9 mouse cellular contexts compared by ENCODE assay signal in genomic region chr8:122847829-122848561, GRCm38 (mm10). TPM values are rescaled to one million over a fixed set of nuclear protein-coding genes. Genes with fewer than 3 reads are reported as not detected.
DNase-seq lines count a peak whose midpoint lies in the region; ATAC-seq lines count a peak whose summit lies in the region.
"Had no signal": no experiment of that assay in that cellular context is flagged by ENCODE, and none has a peak within 500 bp of the region (broad histone marks: within the 10 kb centered on the region; RNA-seq: fewer than 3 reads in every experiment).

Gene Cdh15, plus strand, starts transcription at chr8:122847966.

- H3K9ac ChIP-seq in heart, embryonic 11.5 days (ENCODE audit: low read depth, low read length), result no peak within 1 kb of the TSS
- H3K9ac ChIP-seq in limb, embryonic 15.5 days, result no peak within 1 kb of the TSS
- H3K9ac ChIP-seq in midbrain, embryonic 15.5 days, result no peak within 1 kb of the TSS

- no peak for DNase-seq in heart, adult 8-10 months (ENCODE audit: low spot score)
- DNase-seq in NIH3T3 (ENCODE audit: low read depth), result peak; percentile 29
- peak; percentile 86 for DNase-seq in embryonic facial prominence, embryonic 10.5 days (ENCODE audit: low spot score)
- peak; percentile 27 to 57 for DNase-seq in heart, postnatal 14 days
- DNase-seq in urinary bladder, postnatal 25 days (ENCODE audit: low spot score), result no peak

- intact Hi-C loops in heart, postnatal 14 days (cut with DNase I), result no loop called here

- WGBS in heart, embryonic 11.5 days (ENCODE audit: insufficient replicate concordance), result 10% methylated on average over 17 of the region's 18 CpGs
- 14% methylated on average over 18 of the region's 18 CpGs for WGBS in embryonic facial prominence, embryonic 10.5 days
- WGBS in limb, embryonic 15.5 days, result 14% methylated on average over 17 of the region's 18 CpGs
- 17% methylated on average over 18 of the region's 18 CpGs for WGBS in midbrain, embryonic 15.5 days

- no peak within 1 kb of the TSS for H3K4me3 ChIP-seq in heart, embryonic 11.5 days (ENCODE audit: low read depth, low read length)
- peak within 1 kb of the TSS; percentile 44 for H3K4me3 ChIP-seq in embryonic facial prominence, embryonic 10.5 days
- H3K4me3 ChIP-seq in limb, embryonic 15.5 days, result peak within 1 kb of the TSS; percentile 31
- no peak within 1 kb of the TSS for H3K4me3 ChIP-seq in midbrain, embryonic 15.5 days
- H3K4me3 ChIP-seq: megakaryocyte, embryonic 14.5 days had no signal

- H3K4me1 ChIP-seq in heart, embryonic 11.5 days (ENCODE audit: control insufficient read depth, insufficient read depth, low read length), result no peaks in the 10 kb centered on the region
- H3K4me1 ChIP-seq in embryonic facial prominence, embryonic 10.5 days, result peaks cover 40% of the 10 kb centered on the region
- H3K4me1 ChIP-seq in limb, embryonic 15.5 days, result peaks cover 28% of the 10 kb centered on the region; the same call in 1 of the 2 replicates
- 0 out of 2 replicates have a peak, but pooled peaks cover 4% of the 10 kb centered on the region for H3K4me1 ChIP-seq in midbrain, embryonic 15.5 days

- peak; percentile 79 for ATAC-seq in heart, embryonic 11.5 days (replicated peaks; ENCODE audit: insufficient number of reproducible peaks, low FRiP score, low TSS enrichment)
- peak; percentile 71 for ATAC-seq in limb, embryonic 15.5 days (ENCODE audit: insufficient number of reproducible peaks, low FRiP score, low TSS enrichment, low read depth)
- ATAC-seq in midbrain, embryonic 15.5 days (replicated peaks), result peak; percentile 84

- no peaks in the 10 kb centered on the region for H3K36me3 ChIP-seq in heart, embryonic 11.5 days (ENCODE audit: control insufficient read depth, insufficient read depth, low read length)
- H3K36me3 ChIP-seq in embryonic facial prominence, embryonic 10.5 days (replicated peaks), result no peaks in the 10 kb centered on the region
- H3K36me3 ChIP-seq in limb, embryonic 15.5 days, result no peaks in the 10 kb centered on the region
- no peaks in the 10 kb centered on the region for H3K36me3 ChIP-seq in midbrain, embryonic 15.5 days (replicated peaks)

- H3K27me3 ChIP-seq in heart, embryonic 11.5 days (ENCODE audit: control insufficient read depth, insufficient read depth, low read length), result peaks cover 19% of the 10 kb centered on the region
- H3K27me3 ChIP-seq in embryonic facial prominence, embryonic 10.5 days (replicated peaks; ENCODE audit: low read depth, poor library complexity, severe bottlenecking), result peaks cover 39% of the 10 kb centered on the region
- H3K27me3 ChIP-seq in limb, embryonic 15.5 days, result 0 out of 2 replicates have a peak, but pooled peaks cover 8% of the 10 kb centered on the region
- H3K27me3 ChIP-seq in midbrain, embryonic 15.5 days (replicated peaks), result no peaks in the 10 kb centered on the region

- H3K4me2 ChIP-seq in heart, embryonic 11.5 days, result peak within 1 kb of the TSS; percentile 33
- H3K4me2 ChIP-seq in limb, embryonic 15.5 days, result peak within 1 kb of the TSS; percentile 27; the same call in 1 of the 2 replicates
- H3K4me2 ChIP-seq in midbrain, embryonic 15.5 days, result peak within 1 kb of the TSS; percentile 26

- H3K27ac ChIP-seq in heart, embryonic 11.5 days (ENCODE audit: low read depth, low read length), result no peak within 1 kb of the TSS
- H3K27ac ChIP-seq in embryonic facial prominence, embryonic 10.5 days (replicated peaks), result peak within 1 kb of the TSS; percentile 51; the same call in 1 of the 2 replicates
- peak within 1 kb of the TSS; percentile 61 for H3K27ac ChIP-seq in limb, embryonic 15.5 days
- no peak within 1 kb of the TSS for H3K27ac ChIP-seq in midbrain, embryonic 15.5 days

- no peaks in the 10 kb centered on the region for H3K9me3 ChIP-seq in heart, embryonic 11.5 days (replicated peaks; ENCODE audit: control insufficient read depth, low read length)
- no peaks in the 10 kb centered on the region for H3K9me3 ChIP-seq in embryonic facial prominence, embryonic 10.5 days
- H3K9me3 ChIP-seq in limb, embryonic 15.5 days, result no peaks in the 10 kb centered on the region
- no peaks in the 10 kb centered on the region for H3K9me3 ChIP-seq in midbrain, embryonic 15.5 days

RNA-seq across cellular contexts. Expression of gene Cdh15, which starts in this region (rescaled TPM):
- 0.42 and 0.67 TPM in 2 replicates for polyA plus RNA-seq in heart, embryonic 11.5 days (2014; fragmentation: Nextera tagmentation; extraction: Ambion mirVana)
- under 1 TPM in 1 of 4 experiments, not detected in 3; 0.06 TPM for total RNA-seq in heart, adult 8-10 months (2022)
- polyA plus RNA-seq in embryonic facial prominence, embryonic 10.5 days (2016; fragmentation: Nextera tagmentation; extraction: Ambion mirVana), result 1.7 and 2.0 TPM in 2 replicates
- not detected for total RNA-seq in heart, postnatal 14 days (2021)
- 16.5 and 33.3 TPM in 2 replicates for polyA plus RNA-seq in limb, embryonic 15.5 days (2015; fragmentation: Nextera tagmentation; extraction: Ambion mirVana)
- polyA plus RNA-seq in midbrain, embryonic 15.5 days (2015; fragmentation: Nextera tagmentation; extraction: Ambion mirVana), result 2.0 and 2.1 TPM in 2 replicates

Comparison
In these comparisons a context has a peak if more than half of its experiments do, and no peak if none do; other contexts are left out.
1. Peak in ATAC-seq and H3K4me2 ChIP-seq in heart, embryonic 11.5 days; RNA of the gene not detected or under 1 TPM.
2. Peak in DNase-seq in heart, postnatal 14 days; RNA of the gene not detected or under 1 TPM.
3. H3K27ac ChIP-seq: peak in embryonic facial prominence, embryonic 10.5 days (single experiment) and limb, embryonic 15.5 days (single experiment); none in heart, embryonic 11.5 days (single experiment) and midbrain, embryonic 15.5 days (single experiment).
4. H3K4me3 ChIP-seq: peak in embryonic facial prominence, embryonic 10.5 days (single experiment) and limb, embryonic 15.5 days (single experiment); none in heart, embryonic 11.5 days (single experiment) and midbrain, embryonic 15.5 days (single experiment).
5. DNase-seq: peak in NIH3T3 (single experiment) and embryonic facial prominence, embryonic 10.5 days (single experiment); none in heart, adult 8-10 months (single experiment) and urinary bladder, postnatal 25 days (single experiment).
6. Peak in every context shown above with its lines, with median percentiles within 50 percentile points of each other: ATAC-seq and H3K4me2 ChIP-seq.